Mouse (Mus musculus) hindbrain, embryonic 16.5 days (tissue): ENCODE data around the gene Krt25. TPM values are rescaled to one million over a fixed set of nuclear protein-coding genes. Genes with fewer than 3 reads are reported as not detected.

Experiments used
- ATAC-seq: fragments of 200-750 bp; cut with Nextera tagmentation; 2 replicates; pipeline ENCODE4 v1.8.0; 2017; ENCODE audit warnings: moderate TSS enrichment, moderate library complexity
- H3K27ac ChIP-seq: fragments of 300-500 bp; sonication (generic); 2 replicates; pipeline ENCODE4 v1.5.1; 2014; ENCODE audit warnings: low read depth, mild to moderate bottlenecking, control low read depth, low read length, moderate library complexity
- H3K27me3 ChIP-seq: fragments of 300-500 bp; sonication (generic); replicated peaks from 2 replicates; pipeline ENCODE4 v1.6.1; 2014; ENCODE audit warnings: low read length; ENCODE audit not compliant: control insufficient read depth, insufficient read depth
- H3K36me3 ChIP-seq: fragments of 300-500 bp; sonication (generic); 2 replicates; pipeline ENCODE4 v1.6.1; 2014; ENCODE audit warnings: mild to moderate bottlenecking, low read length, moderate library complexity, mixed read lengths; ENCODE audit not compliant: control insufficient read depth, insufficient read depth
- H3K4me1 ChIP-seq: fragments of 300-500 bp; sonication (generic); 2 replicates; pipeline ENCODE4 v1.6.1; 2014; ENCODE audit warnings: low read depth, low read length; ENCODE audit not compliant: control insufficient read depth, insufficient read depth
- H3K4me2 ChIP-seq: fragments of 300-500 bp; sonication (generic); 2 replicates; pipeline ENCODE4 v1.6.1; 2014; ENCODE audit warnings: mild to moderate bottlenecking, low read length, control low read depth, moderate library complexity
- H3K4me3 ChIP-seq: fragments of 300-500 bp; sonication (generic); 2 replicates; pipeline ENCODE4 v1.5.1; 2014; ENCODE audit warnings: mild to moderate bottlenecking, low read length, control low read depth, moderate library complexity
- H3K9ac ChIP-seq: fragments of 300-500 bp; sonication (generic); 2 replicates; pipeline ENCODE4 v1.6.1; 2014; ENCODE audit warnings: low read depth, mild to moderate bottlenecking, control low read depth, low read length, moderate library complexity
- H3K9me3 ChIP-seq: fragments of 300-500 bp; sonication (generic); 2 replicates; pipeline ENCODE4 v1.6.1; 2014; ENCODE audit warnings: mild to moderate bottlenecking, low read length, moderate library complexity; ENCODE audit not compliant: control insufficient read depth
- WGBS: fragments of 180-500 bp; shearing (Covaris S2); extraction: QIAGEN DNeasy Blood & Tissue Kit; methylation state at CpG from one replicate; pipeline ENCODE4 v1.1.7; 2014; 5-methylcytosine and 5-hydroxymethylcytosine counted together
- polyA plus RNA-seq: library from polyadenylated mRNA; unstranded; fragments of >200 nt; fragmentation: Nextera tagmentation; extraction: Ambion mirVana; gene quantifications from 2 replicates; pipeline ENCODE4 v1.2.1, GENCODE M21; 2015

The Krt25 gene
- polyA plus RNA-seq, 1 experiment from 2014 or later, result 1.4 TPM

GRCm38 (mm10) chr11:99333426-99333825, 10.7 kb upstream of the Krt25 start:
- H3K27me3 ChIP-seq, result no peaks in the 10 kb centered on the region
- no peak overlapping the region for H3K9ac ChIP-seq
- no peaks in the 10 kb centered on the region for H3K36me3 ChIP-seq
- no peaks in the 10 kb centered on the region for H3K4me1 ChIP-seq
- WGBS, result 49% methylated on average over 13 of the region's 13 CpGs
- no peak for ATAC-seq
- no peak overlapping the region for H3K4me2 ChIP-seq
- no peaks in the 10 kb centered on the region for H3K9me3 ChIP-seq
- H3K4me3 ChIP-seq, result no peak overlapping the region
- no peak overlapping the region for H3K27ac ChIP-seq

GRCm38 (mm10) chr11:99329655-99330054, 6.9 kb upstream of the Krt25 start:
- H3K36me3 ChIP-seq, result no peaks in the 10 kb centered on the region
- no peaks in the 10 kb centered on the region for H3K27me3 ChIP-seq
- H3K9ac ChIP-seq, result no peak overlapping the region
- H3K4me1 ChIP-seq, result no peaks in the 10 kb centered on the region
- no peak overlapping the region for H3K4me3 ChIP-seq
- WGBS, result 62% methylated on average over 2 of the region's 2 CpGs
- ATAC-seq, result no peak
- H3K9me3 ChIP-seq, result no peaks in the 10 kb centered on the region
- H3K4me2 ChIP-seq, result no peak overlapping the region
- no peak overlapping the region for H3K27ac ChIP-seq

DNA sequence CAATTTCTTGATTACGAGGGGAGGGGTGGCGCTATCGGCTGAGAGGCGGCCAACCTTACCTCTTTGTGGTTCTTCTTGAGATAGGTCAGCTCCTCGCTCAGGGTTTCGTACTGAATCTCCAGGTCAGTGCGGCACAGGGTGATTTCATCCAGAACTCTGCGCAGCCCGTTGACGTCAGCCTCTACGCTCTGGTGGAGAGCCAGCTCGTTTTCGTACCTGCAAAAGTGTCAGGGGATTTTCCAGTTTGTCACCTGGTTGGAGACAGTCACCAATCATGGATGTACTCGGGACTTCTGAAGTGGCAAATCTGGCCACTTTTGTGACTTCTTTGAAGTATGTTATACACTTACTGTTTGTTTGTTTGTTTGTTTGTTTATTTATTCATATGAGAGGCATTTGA, 1.7 kb downstream of the Krt25 start:
- H3K4me3 ChIP-seq, result no peak overlapping the region

GRCm38 (mm10) chr11:99319127-99319526, 3.6 kb downstream of the Krt25 start:
- no peak overlapping the region for H3K9ac ChIP-seq

More for the DNA sequence above, 1.7 kb downstream of the Krt25 start:
- no peak for ATAC-seq
- Histone ChIP-seq H3K36me3 (no peaks in the 10 kb centered on the region), H3K4me2 (no peak overlapping the region), H3K27me3 (no peaks in the 10 kb centered on the region), H3K4me1 (no peaks in the 10 kb centered on the region), H3K9ac (no peak overlapping the region), H3K9me3 (no peaks in the 10 kb centered on the region), H3K27ac (no peak overlapping the region)
- WGBS, result 91% methylated on average over 14 of the region's 14 CpGs

DNA sequence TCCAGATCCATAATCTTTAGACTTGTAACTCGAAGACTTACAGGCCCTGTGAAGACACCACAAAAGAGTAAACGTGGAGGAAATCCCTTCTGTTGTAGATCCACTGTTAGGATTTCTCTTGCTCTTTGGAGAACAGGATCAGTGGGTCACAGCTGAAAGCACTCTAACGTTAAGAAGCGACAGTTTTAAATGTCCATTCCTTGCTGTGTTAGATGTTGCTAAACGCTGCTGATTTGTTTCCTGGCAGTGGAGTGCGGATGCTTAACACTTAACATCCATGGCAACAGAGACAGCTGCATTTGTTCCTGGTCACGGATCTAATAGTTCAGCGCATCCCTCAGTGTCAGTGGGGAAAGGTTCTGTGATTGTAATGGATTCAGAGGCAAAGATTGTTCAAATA, 6.2 kb downstream of the Krt25 start:
- H3K4me2 ChIP-seq, result no peak overlapping the region
- no peaks in the 10 kb centered on the region for H3K4me1 ChIP-seq
- no peaks in the 10 kb centered on the region for H3K27me3 ChIP-seq
- H3K9ac ChIP-seq, result no peak overlapping the region
- no peaks in the 10 kb centered on the region for H3K9me3 ChIP-seq
- H3K4me3 ChIP-seq, result no peak overlapping the region
- H3K27ac ChIP-seq, result no peak overlapping the region
- no peak for ATAC-seq
- H3K36me3 ChIP-seq, result no peaks in the 10 kb centered on the region
- 40% methylated on average over 8 of the region's 8 CpGs for WGBS

More at GRCm38 (mm10) chr11:99319127-99319526, 3.6 kb downstream of the Krt25 start:
- no peaks in the 10 kb centered on the region for H3K36me3 ChIP-seq
- ATAC-seq, result no peak
- no peaks in the 10 kb centered on the region for H3K9me3 ChIP-seq
- H3K4me2 ChIP-seq, result no peak overlapping the region
- H3K4me3 ChIP-seq, result no peak overlapping the region
- no peaks in the 10 kb centered on the region for H3K4me1 ChIP-seq
- no peaks in the 10 kb centered on the region for H3K27me3 ChIP-seq
- 70% methylated on average over 9 of the region's 9 CpGs for WGBS
- no peak overlapping the region for H3K27ac ChIP-seq

- Histone ChIP-seq H3K36me3 (no peaks in the 10 kb centered on the region), H3K27me3 (no peaks in the 10 kb centered on the region), H3K9me3 (no peaks in the 10 kb centered on the region), H3K4me1 (no peaks in the 10 kb centered on the region), H3K9ac (no peak overlapping the region), H3K27ac (no peak overlapping the region), H3K4me3 (no peak overlapping the region), H3K4me2 (no peak overlapping the region)
- no peak for ATAC-seq
- 90% methylated on average over 2 of the region's 2 CpGs for WGBS
Observed at GRCm38 (mm10) chr11:99314594-99314993, 8.2 kb downstream of the Krt25 start.

- Histone ChIP-seq H3K4me3 (no peak overlapping the region), H3K9ac (no peak overlapping the region), H3K4me1 (no peaks in the 10 kb centered on the region), H3K36me3 (no peaks in the 10 kb centered on the region), H3K27ac (no peak overlapping the region), H3K9me3 (no peaks in the 10 kb centered on the region), H3K4me2 (no peak overlapping the region), H3K27me3 (no peaks in the 10 kb centered on the region)
- WGBS, result 87% methylated on average over 1 of the region's 1 CpGs
- no peak for ATAC-seq
Observed at GRCm38 (mm10) chr11:99310882-99311281, 11.9 kb downstream of the Krt25 start.

GRCm38 (mm10) chr11:99307579-99307978, 15.2 kb downstream of the Krt25 start:
- no peak for ATAC-seq
- Histone ChIP-seq H3K9me3 (no peaks in the 10 kb centered on the region), H3K9ac (no peak overlapping the region), H3K27ac (no peak overlapping the region), H3K4me2 (no peak overlapping the region), H3K4me1 (no peaks in the 10 kb centered on the region), H3K36me3 (no peaks in the 10 kb centered on the region), H3K27me3 (no peaks in the 10 kb centered on the region), H3K4me3 (no peak overlapping the region)
- 34% methylated on average over 2 of the region's 2 CpGs for WGBS

DNA sequence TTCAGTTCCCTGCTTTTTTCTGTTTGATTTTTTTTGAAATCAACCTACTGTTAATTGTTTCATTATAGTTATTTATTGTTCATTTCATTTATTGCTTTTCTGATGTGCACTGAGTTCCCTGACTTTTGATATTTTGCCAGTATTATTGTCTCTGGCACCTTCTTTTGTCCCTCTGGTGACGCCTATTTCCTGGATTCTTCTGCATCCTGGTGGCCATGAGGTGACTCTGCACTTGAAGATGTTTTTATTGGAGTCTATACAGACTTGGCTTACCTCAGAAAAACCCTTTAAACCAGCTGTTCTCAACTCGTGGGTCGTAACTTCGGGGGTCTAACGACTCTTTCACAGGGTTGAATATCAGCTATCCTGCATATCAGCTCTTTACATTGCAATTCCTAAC, 27.7 kb downstream of the Krt25 start:
- no peaks in the 10 kb centered on the region for H3K4me1 ChIP-seq
- no peak for ATAC-seq
- no peak overlapping the region for H3K9ac ChIP-seq
- WGBS, result 63% methylated on average over 5 of the region's 5 CpGs
- H3K9me3 ChIP-seq, result no peaks in the 10 kb centered on the region
- H3K36me3 ChIP-seq, result no peaks in the 10 kb centered on the region
- H3K4me2 ChIP-seq, result no peak overlapping the region
- H3K27ac ChIP-seq, result no peak overlapping the region
- H3K27me3 ChIP-seq, result 0 out of 2 replicates have a peak, but pooled peaks cover 2% of the 10 kb centered on the region
- no peak overlapping the region for H3K4me3 ChIP-seq

GRCm38 (mm10) chr11:99292846-99293245, 29.9 kb downstream of the Krt25 start:
- H3K4me1 ChIP-seq, result no peaks in the 10 kb centered on the region
- 0 out of 2 replicates have a peak, but pooled peaks cover 2% of the 10 kb centered on the region for H3K27me3 ChIP-seq
- no peak overlapping the region for H3K9ac ChIP-seq
- WGBS, result 68% methylated on average over 5 of the region's 5 CpGs
- H3K4me3 ChIP-seq, result no peak overlapping the region
- no peak for ATAC-seq
- no peaks in the 10 kb centered on the region for H3K9me3 ChIP-seq
- no peak overlapping the region for H3K4me2 ChIP-seq
- H3K36me3 ChIP-seq, result no peaks in the 10 kb centered on the region
- H3K27ac ChIP-seq, result no peak overlapping the region
